ENCODE assay signal across 8 mouse cellular contexts in the genomic region with DNA sequence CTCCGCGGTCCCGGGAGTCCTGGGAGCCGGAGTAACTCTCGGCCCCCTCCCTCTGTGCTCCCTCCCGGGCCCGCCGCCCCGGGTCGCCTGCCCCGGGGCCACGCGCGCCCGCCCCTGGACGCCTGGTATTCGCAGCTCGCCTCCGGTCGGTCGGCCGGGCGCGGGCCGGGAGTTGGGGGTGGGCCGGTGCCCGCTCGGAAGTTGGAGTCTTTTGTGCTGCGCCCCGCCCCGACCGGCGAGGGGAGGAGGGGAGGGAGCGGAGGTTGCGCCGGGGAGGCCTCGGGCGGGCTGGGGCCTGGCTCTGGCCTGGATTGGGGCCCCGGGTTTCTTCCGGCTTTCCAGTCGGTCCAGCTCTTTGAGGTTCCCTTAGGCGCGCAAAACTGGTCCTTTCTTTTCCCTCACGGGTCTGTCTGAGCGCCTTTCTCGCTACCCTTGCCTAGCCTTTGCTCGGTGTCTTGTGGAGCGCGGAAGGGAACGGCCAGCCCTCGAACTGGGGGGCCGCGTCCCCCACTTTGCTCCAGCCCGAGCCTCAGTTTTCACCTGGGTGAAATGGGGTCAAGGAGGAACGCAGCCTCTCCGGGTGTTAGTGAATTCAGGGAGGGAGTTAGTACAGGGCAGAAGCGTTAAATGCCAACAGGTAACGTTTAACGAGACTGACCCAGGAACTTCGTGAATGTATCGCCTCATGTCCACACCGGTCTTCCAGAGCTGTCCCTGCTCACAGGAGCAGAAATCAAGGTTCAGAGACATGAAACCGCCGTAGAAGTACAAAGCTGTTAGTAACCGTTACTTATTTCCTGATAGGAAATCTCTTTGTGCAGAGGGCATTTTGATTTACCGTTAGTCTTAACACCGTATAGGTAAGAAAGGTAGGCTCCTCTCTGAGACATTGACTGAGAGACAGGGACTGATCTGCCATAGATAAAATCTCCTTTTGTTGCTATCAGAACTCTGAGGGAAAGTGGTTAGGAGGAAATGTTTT. TPM values are rescaled to one million over a fixed set of nuclear protein-coding genes. Genes with fewer than 3 reads are reported as not detected.
A peak's percentile ranks its signal among the peaks of the same experiment; 100 is the strongest.
DNase-seq lines count a peak whose midpoint lies in the region; ATAC-seq and TF ChIP-seq lines count a peak whose summit lies in the region.

No protein-coding gene starts in this region.

- intact Hi-C loops in left cerebral cortex, postnatal 36 days (cut with DNase I) = loop anchor here (5.0 kb wide), 1 partner anchor 60 kb away; no protein-coding TSS in a partner anchor

- H3K4me1 ChIP-seq in cortical plate, adult 2 months (ENCODE audit: control insufficient read depth, insufficient read depth, low read length) = peaks cover 3% of the 10 kb centered on the region; the same call in 1 of the 2 replicates

- H3K27ac ChIP-seq in cortical plate, adult 2 months (ENCODE audit: insufficient read depth, low read length) = peak overlapping the region; percentile 98

- peak overlapping the region; percentile 41 for H3K4me3 ChIP-seq in cortical plate, adult 2 months (ENCODE audit: insufficient read depth, low read length)

- no peak for TF ChIP-seq POLR2A in cortical plate, adult 2 months (IDR thresholded peaks at IDR 0.05; ENCODE audit: extremely low read depth, insufficient read depth, low read length)

- no peak for TF ChIP-seq CTCF in cortical plate, adult 2 months (IDR thresholded peaks at IDR 0.05; ENCODE audit: extremely low read depth, insufficient read depth, low read length)

- peak; percentile 15 for ATAC-seq in activated CD4-positive, CD25-positive, alpha-beta regulatory T cell, adult 4 months
- ATAC-seq in inflammation-experienced regulatory T-cells, adult 6 months = peak; percentile 29

- DNase-seq in gastrocnemius, postnatal 10 days = peak; percentile 82
- DNase-seq in left cerebral cortex, postnatal 36 days (ENCODE audit: low spot score in 2 of 2) = peak; percentile 52 to 64
- peak; percentile 67 for DNase-seq in mesoderm, embryonic 11.5 days (ENCODE audit: low read depth, low spot score)
- peak; percentile 60 for DNase-seq in right cerebral cortex, postnatal 4 days
- DNase-seq in yolk sac, embryonic 10.5 days (ENCODE audit: low spot score) = peak; percentile 78

RNA-seq across cellular contexts. Expression of a gene that starts 0.8 kb away (rescaled TPM):
- not detected for polyA plus RNA-seq in activated CD4-positive, CD25-positive, alpha-beta regulatory T cell, adult 4 months (2017; shearing (Covaris generic))
- polyA plus RNA-seq in cortical plate, adult 2 months (2012; rRNA removed) = 0.54 TPM in 1 of 2 replicates, not detected in the other
- not detected for total RNA-seq in gastrocnemius, postnatal 10 days (2021)
- not detected for polyA plus RNA-seq in inflammation-experienced regulatory T-cells, adult 6 months (2017; shearing (Covaris generic))
- total RNA-seq in left cerebral cortex, postnatal 36 days (2021) = not detected

RNA-seq across cellular contexts. Expression of a gene that starts 1.1 kb away (rescaled TPM):
- 10 to 100 TPM; 10.4 to 19.3 TPM for polyA plus RNA-seq in activated CD4-positive, CD25-positive, alpha-beta regulatory T cell, adult 4 months (2017; shearing (Covaris generic))
- polyA plus RNA-seq in cortical plate, adult 2 months (2012; rRNA removed) = 135 TPM in 2 replicates
- total RNA-seq in gastrocnemius, postnatal 10 days (2021) = 100 to 1,000 TPM; 129 to 134 TPM
- polyA plus RNA-seq in inflammation-experienced regulatory T-cells, adult 6 months (2017; shearing (Covaris generic)) = 10 to 100 TPM in 2 of 3 experiments, 1 to 10 TPM in 1; 8.0 to 32.4 (median 15.7) TPM
- total RNA-seq in left cerebral cortex, postnatal 36 days (2021) = 100 to 1,000 TPM in 1 of 2 experiments, 10 to 100 TPM in 1; 99.7 to 112 TPM

RNA-seq across cellular contexts. Expression of a gene that starts 22.1 kb away (rescaled TPM):
- polyA plus RNA-seq in activated CD4-positive, CD25-positive, alpha-beta regulatory T cell, adult 4 months (2017; shearing (Covaris generic)) = 1 to 10 TPM in 1 of 2 experiments, not detected in 1; 1.4 TPM
- polyA plus RNA-seq in cortical plate, adult 2 months (2012; rRNA removed) = not detected in 2 replicates
- not detected for total RNA-seq in gastrocnemius, postnatal 10 days (2021)
- polyA plus RNA-seq in inflammation-experienced regulatory T-cells, adult 6 months (2017; shearing (Covaris generic)) = not detected
- not detected for total RNA-seq in left cerebral cortex, postnatal 36 days (2021)

Comparison
In these comparisons a context has a peak if more than half of its experiments do, and no peak if none do; other contexts are left out.
1. Peak in every context shown above with its lines: DNase-seq, ATAC-seq, H3K4me3 ChIP-seq and H3K27ac ChIP-seq.